Mouse (Mus musculus) right cerebral cortex, postnatal 10 days (tissue): ENCODE measurements around the gene Vwf.

ENCODE experiments used
- DNase-seq, 2 experiments: peaks; one replicate each; pipeline ENCODE4 v3.0.0; 2021; ENCODE audit warnings: low spot score in 2 of 2

The Vwf gene

GRCm38 (mm10) chr6:125622434-125622833 lies 75.9 kb downstream of the Vwf start:
- no peak for DNase-seq

- DNase-seq: no peak
These were observed 93.9 kb downstream of the Vwf start for GRCm38 (mm10) chr6:125640486-125640885.

- peak in 1 of 2 experiments; percentile 53 for DNase-seq
These were observed 94.6 kb downstream of the Vwf start for GRCm38 (mm10) chr6:125641146-125641545.

DNA sequence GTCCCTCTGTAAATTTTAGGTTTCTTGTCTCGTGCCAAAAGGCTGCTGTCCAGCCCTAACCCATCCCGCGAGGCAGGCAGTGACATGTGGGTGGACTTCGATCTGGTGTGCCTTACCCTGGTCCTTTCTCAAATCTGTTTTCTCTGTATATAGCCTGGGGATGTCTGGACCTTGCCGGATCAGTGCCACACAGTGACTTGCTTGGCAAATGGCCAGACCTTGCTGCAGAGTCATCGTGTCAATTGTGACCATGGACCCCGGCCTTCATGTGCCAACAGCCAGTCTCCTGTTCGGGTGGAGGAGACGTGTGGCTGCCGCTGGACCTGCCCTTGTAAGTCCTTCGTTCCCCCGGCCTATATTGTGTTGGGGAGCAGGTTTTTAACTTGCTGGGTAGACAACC lies 102.4 kb downstream of the Vwf start:
- no peak for DNase-seq

DNA sequence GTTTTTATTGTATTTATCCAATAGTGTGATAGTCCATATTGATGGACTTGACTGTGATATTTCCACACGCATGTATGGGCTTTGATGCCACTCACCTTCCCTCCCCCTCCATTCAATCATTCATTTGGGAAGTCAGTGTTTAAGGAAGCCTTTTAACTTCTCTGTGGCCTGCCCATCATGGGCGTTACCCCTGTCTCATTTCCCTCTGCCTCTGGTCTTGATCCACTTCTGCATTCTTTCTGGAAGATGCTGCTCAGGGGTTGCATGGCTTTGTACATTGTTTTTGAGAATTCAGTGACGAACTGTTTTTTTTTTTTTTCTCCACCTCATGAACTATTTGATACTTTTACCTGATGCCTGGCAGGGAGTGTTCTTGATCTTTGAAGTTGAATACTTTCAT lies 104.8 kb downstream of the Vwf start:
- DNase-seq: no peak

GRCm38 (mm10) chr6:125653416-125653815 lies 106.8 kb downstream of the Vwf start:
- DNase-seq: no peak

GRCm38 (mm10) chr6:125656921-125657320 lies 110.3 kb downstream of the Vwf start:
- DNase-seq: no peak

DNA sequence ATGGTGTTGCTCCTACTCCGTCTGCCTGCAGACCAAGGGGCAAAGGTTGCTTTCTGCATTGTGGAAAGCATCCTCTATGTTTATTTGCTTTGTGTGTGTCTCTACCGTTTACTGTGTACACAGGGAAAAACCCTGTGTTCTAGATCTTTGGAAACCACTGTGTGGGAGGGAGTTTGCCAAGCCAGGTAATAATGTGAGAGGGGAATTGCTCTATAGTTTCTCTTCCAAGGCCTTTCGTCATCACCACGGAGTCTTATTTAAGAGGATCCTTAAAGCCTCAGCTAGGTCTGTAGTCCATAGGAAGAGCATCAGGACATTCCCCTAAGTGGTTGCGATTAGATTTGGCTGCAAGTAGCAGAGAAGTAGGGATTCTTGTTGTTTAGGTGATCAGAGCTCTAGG lies 111.4 kb downstream of the Vwf start:
- DNase-seq: no peak

- DNase-seq: peak; percentile 49 to 79
These were observed 114.7 kb downstream of the Vwf start for GRCm38 (mm10) chr6:125661106-125661877.

GRCm38 (mm10) chr6:125663906-125664305 lies 117.3 kb downstream of the Vwf start:
- no peak for DNase-seq

- no peak for DNase-seq
These were observed 125.3 kb downstream of the Vwf start for GRCm38 (mm10) chr6:125671835-125672234.

GRCm38 (mm10) chr6:125678492-125678891 lies 131.9 kb downstream of the Vwf start:
- DNase-seq: no peak

GRCm38 (mm10) chr6:125680613-125681012 lies 134.0 kb downstream of the Vwf start:
- no peak for DNase-seq

- DNase-seq: no peak
These were observed 138.8 kb downstream of the Vwf start for GRCm38 (mm10) chr6:125685420-125685819.

DNA sequence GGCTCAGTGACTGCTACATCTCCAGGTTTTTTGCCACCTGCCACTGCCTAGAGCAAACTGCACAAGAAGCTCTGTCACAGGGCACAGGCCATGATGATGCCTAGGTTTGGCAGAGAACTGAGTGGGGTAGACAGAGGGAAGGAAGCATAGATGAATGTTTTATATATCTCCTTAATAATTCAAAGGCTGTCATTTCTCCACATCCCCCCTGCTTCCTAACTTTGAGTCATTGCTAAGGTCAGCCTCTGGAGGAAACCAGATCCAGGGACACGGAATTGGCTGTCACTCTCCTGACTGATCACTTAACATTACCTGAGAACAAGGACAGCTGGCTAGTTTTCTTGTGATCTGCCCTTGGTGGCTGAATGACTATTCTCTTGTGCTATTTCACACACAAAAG lies 141.4 kb downstream of the Vwf start:
- no peak for DNase-seq

DNA sequence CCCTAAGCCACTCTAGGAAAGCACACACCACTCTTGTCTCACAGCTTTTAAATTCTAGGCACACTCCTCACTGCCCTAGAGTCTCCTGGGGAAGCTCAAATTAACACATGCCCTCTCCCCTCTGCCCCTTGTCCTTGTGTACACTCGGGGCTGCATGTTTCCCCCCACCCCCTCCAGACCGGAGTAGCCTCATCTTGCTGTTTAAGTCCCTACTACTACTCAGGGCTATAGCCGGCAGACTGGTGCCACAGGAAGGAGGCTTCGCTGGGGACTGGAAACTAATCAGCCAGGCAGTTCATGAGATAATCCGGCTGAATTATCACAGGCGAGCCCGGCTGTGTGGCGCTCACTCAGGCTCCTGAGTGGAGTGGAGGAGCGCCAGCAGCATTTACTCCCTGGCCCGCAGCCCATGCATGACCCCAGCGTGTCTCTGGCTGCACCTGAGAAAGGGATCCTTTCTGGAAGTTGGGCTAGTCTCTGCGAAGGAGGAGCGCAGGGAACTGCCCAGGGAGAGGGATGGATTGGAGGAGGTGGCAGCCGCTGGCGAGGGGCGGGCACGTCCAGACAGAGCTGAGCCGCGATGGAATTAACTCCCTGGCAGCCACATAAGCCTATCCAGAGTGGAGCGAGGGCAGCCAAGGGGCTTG lies 143.6 kb downstream of the Vwf start, which contains the start of gene Ano2:
TSS of gene Ano2 (plus strand) at position 363 of the 647 bp plus-strand sequence.
- DNase-seq: peak in 1 of 2 experiments; percentile 24

DNA sequence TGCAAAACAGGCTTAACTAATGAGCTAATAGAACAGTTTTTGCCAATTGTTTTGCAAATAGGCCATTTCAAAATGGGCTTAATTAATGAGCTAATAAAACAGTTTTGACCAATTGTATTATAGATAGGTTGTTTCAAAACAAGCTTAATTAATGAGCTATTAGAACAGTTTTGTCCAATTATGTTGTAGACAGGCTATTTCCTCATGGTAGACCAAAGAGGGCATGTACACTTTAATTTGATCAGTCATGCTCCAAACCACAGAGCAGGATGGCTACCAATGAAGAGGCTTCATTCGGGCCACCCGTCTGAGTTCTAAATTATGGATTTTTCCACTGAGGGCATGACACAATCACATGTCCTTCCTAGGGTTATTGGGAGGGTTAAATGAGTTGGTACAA lies 154.6 kb downstream of the Vwf start:
- DNase-seq: no peak

GRCm38 (mm10) chr6:125711261-125711660 lies 164.7 kb downstream of the Vwf start:
- peak; percentile 58 to 70 for DNase-seq

- DNase-seq: no peak
These were observed 179.8 kb downstream of the Vwf start for GRCm38 (mm10) chr6:125726408-125726807.

DNA sequence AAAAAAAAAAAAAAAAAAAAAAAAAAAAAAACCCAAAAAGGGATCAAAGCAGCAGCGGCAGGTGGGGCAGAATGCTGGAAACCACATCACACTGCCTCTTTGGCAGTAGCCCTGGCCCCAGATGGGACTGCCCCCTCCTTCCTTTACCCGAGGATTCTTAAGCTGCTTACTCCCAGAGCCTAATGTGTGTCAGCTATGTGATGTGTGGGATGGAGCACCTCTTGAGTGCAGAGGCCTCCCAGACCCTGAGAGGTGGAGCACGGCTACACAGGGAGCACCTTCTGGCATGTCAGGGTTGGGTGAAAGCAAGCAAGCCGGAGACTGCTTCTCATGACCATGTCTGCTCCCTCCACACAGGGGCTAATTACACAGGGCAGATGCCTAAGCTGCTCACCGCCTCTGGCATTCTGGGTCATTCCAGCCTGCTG lies 180.9 kb downstream of the Vwf start:
- DNase-seq: no peak

DNA sequence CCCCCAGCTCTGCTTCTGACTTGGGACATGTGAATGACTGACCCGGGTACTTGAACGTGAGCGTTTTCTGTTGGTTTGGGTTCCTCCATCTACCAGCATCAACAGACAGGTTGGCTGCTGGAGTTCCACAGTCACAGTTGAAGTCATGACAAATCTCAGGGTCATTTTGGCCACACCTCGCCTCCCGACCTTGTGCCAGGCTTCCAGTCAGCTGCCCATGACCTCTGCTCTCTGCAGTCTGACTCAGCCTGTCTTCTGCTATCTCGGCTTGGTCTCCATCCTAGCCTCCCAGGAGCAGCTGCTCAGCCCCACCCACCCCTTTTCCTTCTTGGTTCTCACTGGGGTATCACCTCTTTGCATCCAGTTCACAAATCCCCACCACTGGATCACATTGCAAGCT lies 182.9 kb downstream of the Vwf start:
- DNase-seq: peak in 1 of 2 experiments; percentile 9

DNA sequence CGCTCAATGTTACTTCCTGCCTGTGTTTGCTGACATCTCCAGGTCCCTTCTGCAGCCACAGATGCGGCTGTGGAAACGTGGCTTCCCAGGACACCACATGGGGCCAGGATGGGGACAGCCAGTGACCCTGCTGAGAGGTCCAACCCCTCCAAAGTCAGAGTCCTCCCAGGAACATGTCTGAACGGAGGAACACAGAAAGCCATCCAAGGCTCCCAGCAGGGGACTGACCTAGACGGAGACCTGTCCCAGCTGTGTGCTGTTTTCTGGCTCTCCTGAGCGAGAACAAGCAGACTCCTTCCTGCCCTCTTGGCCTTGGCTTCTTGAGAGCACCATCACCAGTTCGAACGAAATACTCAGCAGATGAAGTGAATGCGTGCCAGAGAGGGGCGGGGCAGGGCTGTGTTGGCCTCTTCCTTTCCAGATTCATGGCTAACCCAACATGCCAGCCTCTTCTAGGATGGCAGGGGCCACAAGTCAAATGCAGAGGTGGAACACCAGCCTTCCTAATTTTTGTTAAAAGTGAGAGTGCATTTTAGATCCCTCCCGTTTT lies 183.5 kb downstream of the Vwf start:
- DNase-seq: no peak
